Mouse (Mus musculus) CH12.LX (cell line): ENCODE measurements around the gene Bst2. TPM values are rescaled to one million over a fixed set of nuclear protein-coding genes. Genes with fewer than 3 reads are reported as not detected.

Source experiments
- DNase-seq: peaks from one replicate; pipeline ENCODE4 v3.0.0-alpha.2; 2013; ENCODE audit errors: extremely low read depth
- H3K27ac ChIP-seq: 2 replicates; pipeline ENCODE4 v1.5.1; 2012; ENCODE audit warnings: low read depth, mild to moderate bottlenecking, control low read depth, moderate library complexity; ENCODE audit not compliant: insufficient read depth
- H3K27me3 ChIP-seq: replicated peaks from 2 replicates; pipeline ENCODE3; 2012; ENCODE audit warnings: inconsistent platforms
- H3K36me3 ChIP-seq, 2 experiments: replicated peaks in 1 of 2; 2 replicates each; pipeline versions ENCODE3 to v1.6.1; 2012; ENCODE audit warnings: inconsistent platforms in 1 of 2, low read length in 1 of 2, mild to moderate bottlenecking in 1 of 2, mixed read lengths in 1 of 2, moderate library complexity in 1 of 2; ENCODE audit not compliant: control insufficient read depth in 1 of 2, insufficient read depth in 1 of 2
- H3K4me1 ChIP-seq, 2 experiments: 2 replicates each; pipeline ENCODE4 v1.6.1; 2012; ENCODE audit warnings: inconsistent platforms in 1 of 2, moderate library complexity in 1 of 2; ENCODE audit not compliant: insufficient read depth in 2 of 2, control insufficient read depth in 1 of 2
- H3K4me2 ChIP-seq: 2 replicates; pipeline ENCODE4 v1.6.1; 2012; ENCODE audit warnings: low read depth, mild to moderate bottlenecking, control low read depth; ENCODE audit not compliant: poor library complexity, insufficient read depth, severe bottlenecking
- H3K4me3 ChIP-seq, 3 experiments: fragments of 150-350 bp in 1 of 3; sonication (generic) in 1 of 3; replicated peaks in 1 of 3; 2 replicates each; pipeline versions ENCODE3 to v1.5.1; 2011 to 2012; ENCODE audit warnings: low read depth in 2 of 3, low read length in 2 of 3, mild to moderate bottlenecking in 2 of 3, moderate library complexity in 2 of 3, control low read depth in 1 of 3, improper control_type of control experiment in 1 of 3, inconsistent platforms in 1 of 3, mixed read lengths in 1 of 3; ENCODE audit not compliant: poor library complexity in 1 of 3
- H3K79me2 ChIP-seq: replicated peaks from 2 replicates; pipeline ENCODE4 v1.6.1; 2012; ENCODE audit warnings: mild to moderate bottlenecking, moderate library complexity; ENCODE audit not compliant: control insufficient read depth, poor library complexity, insufficient read depth, severe bottlenecking; ENCODE audit errors: extremely low read depth
- H3K9ac ChIP-seq: 2 replicates; pipeline ENCODE4 v1.6.1; 2012; ENCODE audit warnings: low read depth, mild to moderate bottlenecking, control low read depth, moderate library complexity; ENCODE audit not compliant: insufficient read depth
- H3K9me3 ChIP-seq: replicated peaks from 2 replicates; pipeline ENCODE3; 2012; ENCODE audit warnings: low read length, inconsistent platforms, mixed read lengths
- BHLHE40 ChIP-seq: IDR thresholded peaks from 2 replicates; pipeline ENCODE4 v1.6.1; 2011; ENCODE audit warnings: mild to moderate bottlenecking, low read depth, low read length, improper control_type of control experiment
- CHD1 ChIP-seq: IDR thresholded peaks from 2 replicates; pipeline ENCODE4 v1.6.1; 2012; ENCODE audit warnings: low read depth, low read length, improper control_type of control experiment, inconsistent platforms
- CHD2 ChIP-seq: IDR thresholded peaks from 2 replicates; pipeline ENCODE4 v1.6.1; 2011; ENCODE audit warnings: low read length, improper control_type of control experiment
- CTCF ChIP-seq, 2 experiments: IDR thresholded peaks in 1 of 2; conservative IDR thresholded peaks in 1 of 2; 2 replicates each; pipeline ENCODE4 v1.5.1; 2011 to 2012; ENCODE audit warnings: low read depth in 2 of 2, low read length in 2 of 2, improper control_type of control experiment in 1 of 2, inconsistent platforms in 1 of 2, mild to moderate bottlenecking in 1 of 2, moderate library complexity in 1 of 2
- E2F4 ChIP-seq: IDR thresholded peaks from 2 replicates; pipeline ENCODE4 v1.6.1; 2011; ENCODE audit warnings: low read depth, low read length, improper control_type of control experiment; ENCODE audit not compliant: insufficient replicate concordance
- ELF1 ChIP-seq: IDR thresholded peaks from 2 replicates; pipeline ENCODE4 v1.6.1; 2014; ENCODE audit warnings: low read depth, mild to moderate bottlenecking, inconsistent platforms, low read length, improper control_type of control experiment
- EP300 ChIP-seq: IDR thresholded peaks from 2 replicates; pipeline ENCODE4 v1.6.1; 2011; ENCODE audit warnings: low read length, improper control_type of control experiment
- ETS1 ChIP-seq: conservative IDR thresholded peaks from 2 replicates; pipeline ENCODE4 v1.6.1; 2012; ENCODE audit warnings: low read depth, mild to moderate bottlenecking, inconsistent platforms, low read length, improper control_type of control experiment, moderate library complexity
- GABPA ChIP-seq: IDR thresholded peaks from 2 replicates; pipeline ENCODE4 v1.6.1; 2012; ENCODE audit warnings: low read depth, low read length, improper control_type of control experiment, inconsistent platforms; ENCODE audit not compliant: insufficient replicate concordance
- HCFC1 ChIP-seq: IDR thresholded peaks from 2 replicates; pipeline ENCODE4 v1.6.1; 2012; ENCODE audit warnings: low read depth, mild to moderate bottlenecking, inconsistent platforms, low read length, improper control_type of control experiment
- IRF4 ChIP-seq: IDR thresholded peaks from 2 replicates; pipeline ENCODE4 v1.6.1; 2014; ENCODE audit warnings: low read depth, mild to moderate bottlenecking, inconsistent platforms, low read length, improper control_type of control experiment
- JUN ChIP-seq: IDR thresholded peaks from 2 replicates; pipeline ENCODE4 v1.6.1; 2011; ENCODE audit warnings: low read depth, mild to moderate bottlenecking, low read length, improper control_type of control experiment, moderate library complexity; ENCODE audit not compliant: insufficient read depth
- JUND ChIP-seq: conservative IDR thresholded peaks from 2 replicates; pipeline ENCODE4 v1.6.1; 2011; ENCODE audit warnings: low read depth, low read length, improper control_type of control experiment
- KAT2A ChIP-seq: IDR thresholded peaks from 2 replicates; pipeline ENCODE4 v1.6.1; 2012; ENCODE audit warnings: low read length, improper control_type of control experiment, inconsistent platforms; ENCODE audit not compliant: insufficient replicate concordance
- MAFK ChIP-seq: IDR thresholded peaks from 2 replicates; pipeline ENCODE4 v1.6.1; 2011; ENCODE audit warnings: low read length, improper control_type of control experiment; ENCODE audit not compliant: insufficient replicate concordance
- MAX ChIP-seq: IDR thresholded peaks from 2 replicates; pipeline ENCODE4 v1.6.1; 2011; ENCODE audit warnings: low read length, improper control_type of control experiment
- MAZ ChIP-seq: IDR thresholded peaks from 2 replicates; pipeline ENCODE4 v1.6.1; 2012; ENCODE audit warnings: low read depth, mild to moderate bottlenecking, inconsistent platforms, low read length, improper control_type of control experiment, moderate library complexity
- MEF2A ChIP-seq: IDR thresholded peaks from 2 replicates; pipeline ENCODE4 v1.6.1; 2014; ENCODE audit warnings: low read depth, mild to moderate bottlenecking, inconsistent platforms, low read length, improper control_type of control experiment, borderline replicate concordance
- MXI1 ChIP-seq: IDR thresholded peaks from 2 replicates; pipeline ENCODE4 v1.6.1; 2011; ENCODE audit warnings: mild to moderate bottlenecking, low read depth, low read length, improper control_type of control experiment
- MYC ChIP-seq: IDR thresholded peaks from 2 replicates; pipeline ENCODE4 v1.6.1; 2011; ENCODE audit warnings: low read depth, mild to moderate bottlenecking, improper control_type of control experiment, low read length
- NELFE ChIP-seq: IDR thresholded peaks from 2 replicates; pipeline ENCODE4 v1.6.1; 2011; ENCODE audit warnings: low read depth, low read length, improper control_type of control experiment
- NRF1 ChIP-seq: IDR thresholded peaks from 2 replicates; pipeline ENCODE4 v1.6.1; 2014; ENCODE audit warnings: low read depth, mild to moderate bottlenecking, inconsistent platforms, low read length, improper control_type of control experiment, moderate library complexity
- PAX5 ChIP-seq: IDR thresholded peaks from 2 replicates; pipeline ENCODE4 v1.6.1; 2012; ENCODE audit warnings: low read length, inconsistent platforms, mixed read lengths
- POLR2A ChIP-seq: IDR thresholded peaks from 2 replicates; pipeline ENCODE4 v1.6.1; 2011; ENCODE audit warnings: low read depth, mild to moderate bottlenecking, improper control_type of control experiment, low read length
- POLR2AphosphoS2 ChIP-seq: IDR thresholded peaks from 2 replicates; pipeline ENCODE4 v1.6.1; 2011; ENCODE audit warnings: low read depth, low read length, improper control_type of control experiment
- RAD21 ChIP-seq: IDR thresholded peaks from 2 replicates; pipeline ENCODE4 v1.6.1; 2011; ENCODE audit warnings: low read depth, mild to moderate bottlenecking, low read length, improper control_type of control experiment, moderate library complexity
- RCOR1 ChIP-seq: conservative IDR thresholded peaks from 2 replicates; pipeline ENCODE4 v1.6.1; 2012; ENCODE audit warnings: low read depth, mild to moderate bottlenecking, inconsistent platforms, low read length, improper control_type of control experiment
- SIN3A ChIP-seq: IDR thresholded peaks from 2 replicates; pipeline ENCODE4 v1.6.1; 2012; ENCODE audit warnings: low read length, improper control_type of control experiment, inconsistent platforms
- SMC3 ChIP-seq: IDR thresholded peaks from 2 replicates; pipeline ENCODE4 v1.6.1; 2011; ENCODE audit warnings: low read depth, low read length, improper control_type of control experiment
- TBP ChIP-seq: conservative IDR thresholded peaks from 2 replicates; pipeline ENCODE4 v1.6.1; 2011; ENCODE audit warnings: low read depth, low read length, improper control_type of control experiment
- TCF12 ChIP-seq: IDR thresholded peaks from 2 replicates; pipeline ENCODE4 v1.6.1; 2014; ENCODE audit warnings: low read depth, mild to moderate bottlenecking, inconsistent platforms, low read length, improper control_type of control experiment
- UBTF ChIP-seq: IDR thresholded peaks from 2 replicates; pipeline ENCODE4 v1.6.1; 2012; ENCODE audit warnings: low read depth, mild to moderate bottlenecking, inconsistent platforms, low read length, improper control_type of control experiment, moderate library complexity
- USF1 ChIP-seq: IDR thresholded peaks from 2 replicates; pipeline ENCODE4 v1.6.1; 2014; ENCODE audit warnings: low read depth, mild to moderate bottlenecking, inconsistent platforms, low read length, improper control_type of control experiment
- USF2 ChIP-seq: conservative IDR thresholded peaks from 2 replicates; pipeline ENCODE4 v1.6.1; 2011; ENCODE audit warnings: low read depth, low read length, improper control_type of control experiment
- ZC3H11A ChIP-seq: IDR thresholded peaks from 2 replicates; pipeline ENCODE4 v1.6.1; 2012; ENCODE audit warnings: low read depth, mild to moderate bottlenecking, inconsistent platforms, low read length, improper control_type of control experiment
- ZKSCAN1 ChIP-seq: IDR thresholded peaks from 2 replicates; pipeline ENCODE4 v1.6.1; 2012; ENCODE audit warnings: low read depth, inconsistent platforms, low read length, improper control_type of control experiment, borderline replicate concordance
- ZMIZ1 ChIP-seq: IDR thresholded peaks from 2 replicates; pipeline ENCODE4 v1.6.1; 2012; ENCODE audit warnings: low read depth, mild to moderate bottlenecking, inconsistent platforms, low read length, improper control_type of control experiment
- ZNF384 ChIP-seq: IDR thresholded peaks from 2 replicates; pipeline ENCODE4 v1.6.1; 2012; ENCODE audit warnings: low read depth, low read length, improper control_type of control experiment, inconsistent platforms
- dilution Hi-C: fragments of 300-500 bp; cut with MboI; formaldehyde crosslinking; loops from 2 replicates; pipeline ENCODE4 v1.14.3; 2020; ENCODE audit warnings: low sequenced_read_pairs; ENCODE audit not compliant: extremely low pct_unique_long_range_greater_than_20kb, extremely low pct_ligation_motif_present
- in situ Hi-C: fragments of 300-500 bp; cut with MboI; formaldehyde crosslinking; loops from 3 replicates; pipeline ENCODE4 v1.14.3; 2019; ENCODE audit warnings: low sequenced_read_pairs, low pct_ligation_motif_present, low pct_unique_long_range_greater_than_20kb, mixed read lengths
- polyA plus RNA-seq: library from polyadenylated mRNA; unstranded; fragments of >175 nt; gene quantifications from 2 replicates; pipeline ENCODE4 v1.2.1, GENCODE M21; 2012; ENCODE audit warnings: low read depth; ENCODE audit not compliant: insufficient read length
- total RNA-seq, 2 experiments: library from RNA; depleted of rRNA; stranded (reverse); fragments of 300-350 nt in 1 of 2; fragments of >200 nt in 1 of 2; gene quantifications; 2 replicates each; pipeline ENCODE4 v1.2.3; 2012 to 2014

The Bst2 gene
- total and polyA plus RNA-seq, 3 experiments = 214 to 424 (median 304) TPM

DNA sequence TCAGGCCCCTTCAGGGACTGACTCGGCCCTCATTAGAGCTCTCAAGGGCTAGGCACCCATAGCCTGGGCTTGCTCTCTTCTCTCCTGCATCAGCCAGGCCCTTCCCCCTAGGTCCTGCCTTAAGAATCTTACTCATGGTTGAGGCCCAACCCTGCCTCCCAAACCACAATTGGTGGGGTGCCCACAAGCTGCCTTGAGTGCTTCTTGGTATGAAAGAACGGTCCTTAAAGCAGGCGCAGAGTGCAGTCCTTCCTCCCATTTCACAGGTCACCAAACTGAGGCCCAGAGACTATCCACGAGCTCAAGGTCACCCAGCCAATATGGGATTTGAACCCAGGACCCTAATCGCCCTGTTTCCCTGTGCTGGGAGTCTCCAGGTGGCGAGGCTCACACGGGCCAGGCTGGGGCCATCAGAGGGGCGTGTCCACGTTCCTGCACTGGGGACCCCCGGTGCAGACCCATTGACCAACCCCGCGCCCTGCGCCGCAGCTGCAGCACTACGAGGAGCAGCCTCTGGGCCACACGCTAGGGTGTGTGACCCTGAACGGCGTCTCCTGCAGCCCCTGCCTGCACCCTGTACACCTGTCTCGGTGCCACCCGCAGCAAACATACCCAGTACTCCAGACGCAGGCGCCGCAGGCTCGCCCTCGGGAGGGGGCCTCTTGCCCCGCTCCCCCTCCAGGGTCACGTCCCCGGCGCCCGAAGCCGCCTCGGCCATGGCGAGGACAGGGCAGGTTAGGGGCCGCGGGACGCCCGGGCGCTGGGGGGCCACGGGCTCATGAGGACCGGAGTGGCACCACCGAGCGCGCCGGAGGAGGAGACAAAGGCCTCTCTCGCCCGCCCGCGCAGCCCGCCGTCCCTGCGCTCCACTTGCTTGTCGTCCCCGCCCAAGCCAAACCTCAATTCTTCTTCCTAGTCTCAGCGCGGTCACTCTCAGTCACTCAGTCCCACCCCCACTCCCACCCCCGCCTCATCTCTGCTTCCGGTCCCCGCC lies 51.8 kb downstream of the Bst2 start, which contains the start of gene Ano8:
Gene Ano8, minus strand, starts transcription at position 822 of the 994 bp plus-strand sequence.
- dilution Hi-C loops = no loop called here
- H3K4me3 ChIP-seq = peak within 1 kb of the TSS; percentile 42 to 65 (median 56)
- H3K79me2 ChIP-seq = peaks cover 12% of the 10 kb centered on the region; the same call in 1 of the 2 replicates
- peak within 1 kb of the TSS; percentile 67 for H3K9ac ChIP-seq
- H3K4me2 ChIP-seq = peak within 1 kb of the TSS; percentile 58
- in situ Hi-C loops = loop anchor here (5.0 kb wide), 1 partner anchor 37 kb away; no protein-coding TSS in a partner anchor
- peaks cover 13 to 35% of the 10 kb centered on the region in 2 experiments for H3K4me1 ChIP-seq
- DNase-seq = peak; percentile 82
- peaks cover 4 to 19% of the 10 kb centered on the region in 2 experiments for H3K36me3 ChIP-seq
- H3K27ac ChIP-seq = no peak within 1 kb of the TSS
- H3K9me3 ChIP-seq = no peaks in the 10 kb centered on the region
- TF ChIP-seq HCFC1 = peak; percentile 63
- TF ChIP-seq MYC = no peak
- TF ChIP-seq MXI1 = no peak
- TF ChIP-seq MAFK = no peak
- no peak for TF ChIP-seq ETS1
- no peak for TF ChIP-seq KAT2A
- no peak for TF ChIP-seq POLR2AphosphoS2
- peak; percentile 51 for TF ChIP-seq IRF4
- no peak for TF ChIP-seq RAD21
- TF ChIP-seq SMC3 = no peak
- no peak for TF ChIP-seq JUN
- no peak for TF ChIP-seq CTCF (conservative IDR thresholded peaks at IDR 0.05 in 1 of 2, IDR thresholded peaks at IDR 0.05 in 1 of 2; ENCODE audit: low read depth in 2 of 2, low read length in 2 of 2)
- TF ChIP-seq ZNF384 = no peak
- TF ChIP-seq NELFE = no peak
- TF ChIP-seq RCOR1 = no peak
- TF ChIP-seq UBTF = no peak
- TF ChIP-seq CHD1 = no peak
- TF ChIP-seq GABPA = no peak
- no peak for TF ChIP-seq ZKSCAN1
- TF ChIP-seq MAZ = peak; percentile 92
- TF ChIP-seq NRF1 = peak; percentile 51
- no peak for TF ChIP-seq JUND
- no peak; the same call in 1 of the 2 replicates for TF ChIP-seq MAX
- no peak for TF ChIP-seq USF2
- no peak for TF ChIP-seq MEF2A
- TF ChIP-seq CHD2 = no peak
- peak; percentile 39; the same call in 1 of the 2 replicates for TF ChIP-seq TCF12
- TF ChIP-seq ZC3H11A = no peak
- TF ChIP-seq E2F4 = no peak
- TF ChIP-seq TBP = no peak
- no peak for TF ChIP-seq PAX5
- no peak for TF ChIP-seq ZMIZ1
- TF ChIP-seq ELF1 = peak; percentile 64
- no peak for TF ChIP-seq BHLHE40
- TF ChIP-seq EP300 = no peak
- no peak for TF ChIP-seq USF1
- peak; percentile 86 for TF ChIP-seq SIN3A
- peak; percentile 29; the same call in 1 of the 2 replicates for TF ChIP-seq POLR2A
- no peaks in the 10 kb centered on the region for H3K27me3 ChIP-seq
